Mouse (Mus musculus) testis, adult 2 months (tissue): ENCODE data around the gene Cct5.

Source experiments
- CTCF ChIP-seq: fragments of 200-500 bp; IDR thresholded peaks from 2 replicates; pipeline ENCODE4 v1.5.1; 2012; ENCODE audit warnings: low read depth, mild to moderate bottlenecking, inconsistent platforms, low read length, moderate library complexity; ENCODE audit not compliant: control insufficient read depth, insufficient read depth, insufficient replicate concordance
- POLR2A ChIP-seq: fragments of 200-500 bp; IDR thresholded peaks from 2 replicates; pipeline ENCODE4 v1.6.1; 2012; ENCODE audit warnings: low read depth, mild to moderate bottlenecking, inconsistent platforms, low read length, moderate library complexity; ENCODE audit not compliant: control insufficient read depth

DNA sequence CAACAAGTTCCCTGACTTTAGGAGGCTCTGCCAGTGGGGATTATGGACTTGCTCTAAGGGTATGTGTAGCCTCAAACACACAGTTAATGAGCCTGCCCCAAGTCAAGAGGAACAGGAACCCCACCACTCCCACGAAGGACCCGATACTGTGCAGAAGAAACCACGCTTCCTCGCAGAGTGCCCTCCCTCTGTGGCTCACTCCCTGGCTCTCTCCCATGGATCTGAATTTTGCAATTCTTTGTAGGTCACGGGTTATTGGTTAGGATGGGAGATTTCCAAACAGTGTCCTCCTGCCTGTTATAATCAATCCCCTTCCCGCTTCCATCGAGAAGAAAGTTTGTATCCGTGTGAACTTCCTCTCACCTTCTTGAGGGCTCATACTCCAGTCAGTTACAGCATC, 30.6 kb downstream of the Cct5 start:
- no peak for TF ChIP-seq CTCF
- TF ChIP-seq POLR2A = no peak
